Mouse (Mus musculus) urinary bladder, adult 2 months (tissue): ENCODE measurements around the gene Srsf7. TPM values are rescaled to one million over a fixed set of nuclear protein-coding genes. Genes with fewer than 3 reads are reported as not detected.
"Not testable (repeated sequence)": the region's sequence is repeated elsewhere in the genome, so short reads cannot be mapped to it uniquely, and the experiment has no call there.

ENCODE experiments used
- DNase-seq: peaks from one replicate; pipeline ENCODE4 v3.0.0; 2022; ENCODE audit warnings: low spot score
- polyA plus RNA-seq: library from polyadenylated mRNA; depleted of rRNA; stranded (reverse); fragments of >200 nt; gene quantifications from 2 replicates; pipeline ENCODE4 v1.2.3, GENCODE M21; 2012

The Srsf7 gene
- polyA plus RNA-seq, 1 experiment: 176 TPM

DNA sequence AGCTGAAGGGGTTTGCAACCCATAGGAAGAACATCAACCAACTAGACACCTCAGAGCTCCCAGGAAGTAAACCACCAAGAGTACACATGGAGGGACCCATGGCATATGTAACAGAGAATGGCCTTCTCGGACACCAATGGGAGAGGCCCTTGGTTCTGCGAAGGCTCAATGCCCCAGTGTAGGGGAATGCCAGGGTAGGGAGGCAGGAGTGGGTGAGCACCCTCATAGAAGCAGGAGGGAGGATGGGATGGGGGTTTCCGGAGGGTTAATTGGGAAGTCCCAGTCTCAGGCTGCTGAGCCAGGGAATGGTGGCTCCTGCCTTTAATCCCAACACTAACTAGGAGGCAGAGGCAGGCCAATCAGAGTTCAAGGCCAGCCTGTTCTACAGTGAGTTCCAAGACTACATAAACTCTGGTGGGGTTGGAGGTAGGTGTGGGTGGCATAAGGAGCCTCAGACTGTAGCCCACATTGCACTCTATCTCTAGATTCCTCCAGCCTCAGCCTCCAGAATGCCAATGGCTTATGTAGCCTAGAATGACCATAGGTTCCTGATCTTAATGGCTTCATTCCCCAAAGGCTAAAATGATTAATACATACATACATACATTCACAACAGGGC lies 7.8 kb downstream of the Srsf7 start:
- DNase-seq: no peak

DNA sequence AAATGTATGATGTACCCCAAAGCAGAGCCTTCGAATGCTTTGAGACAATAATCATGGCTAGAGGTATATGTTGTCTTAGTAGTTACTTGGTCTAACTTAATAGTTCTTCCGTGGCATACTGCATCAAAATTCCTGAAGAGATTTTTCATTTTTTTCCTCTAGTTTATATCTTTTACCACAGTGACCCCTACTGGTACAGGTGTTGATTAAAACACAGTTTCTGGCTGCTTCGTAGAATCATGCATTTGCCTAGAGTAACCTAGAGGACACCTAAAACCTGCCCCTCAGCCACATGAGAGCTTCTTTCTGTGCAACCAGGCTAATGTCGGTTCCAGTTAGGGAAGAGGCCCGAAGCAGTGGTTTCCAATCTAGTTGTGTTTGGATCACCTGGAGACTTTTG lies 14.0 kb downstream of the Srsf7 start:
- no peak for DNase-seq

DNA sequence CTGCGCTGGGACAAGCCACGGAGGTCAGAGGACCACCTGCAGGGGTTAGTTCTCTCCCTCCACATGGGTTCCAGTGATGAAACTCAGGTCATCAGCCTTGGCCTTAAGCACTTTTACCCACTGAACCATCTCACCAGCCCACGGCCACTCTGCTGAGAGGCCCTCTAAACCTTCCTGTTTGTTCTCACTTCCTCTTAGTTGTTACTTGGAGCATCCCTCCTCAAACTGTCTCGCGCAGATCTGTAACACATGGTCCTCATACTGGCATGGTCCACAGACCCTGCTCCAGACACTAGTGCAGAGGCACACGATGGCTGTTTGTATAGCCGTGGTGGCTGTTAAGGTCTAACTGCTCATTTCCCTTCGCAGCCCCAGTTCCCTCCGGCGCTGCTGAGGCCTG lies 23.5 kb downstream of the Srsf7 start:
- DNase-seq: no peak

DNA sequence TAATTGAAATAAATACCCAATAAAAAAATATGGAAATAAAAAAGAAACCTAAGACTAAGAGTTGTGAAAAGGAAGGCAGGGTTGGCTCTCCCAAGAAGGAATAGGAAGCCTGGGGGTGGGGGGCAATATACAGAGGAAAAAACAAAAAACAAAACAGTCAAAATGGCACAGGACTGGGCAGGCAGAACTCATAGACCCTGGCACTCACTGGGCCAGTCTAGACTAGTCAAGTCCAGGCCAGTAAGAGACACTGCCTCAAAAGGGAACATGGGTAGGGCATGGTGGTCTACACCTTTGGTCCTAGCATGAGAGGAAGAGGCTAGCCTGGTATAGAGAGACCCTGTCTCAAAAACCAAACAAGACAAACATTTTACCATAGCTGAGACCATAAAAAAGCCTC lies 26.6 kb downstream of the Srsf7 start:
- no peak for DNase-seq

DNA sequence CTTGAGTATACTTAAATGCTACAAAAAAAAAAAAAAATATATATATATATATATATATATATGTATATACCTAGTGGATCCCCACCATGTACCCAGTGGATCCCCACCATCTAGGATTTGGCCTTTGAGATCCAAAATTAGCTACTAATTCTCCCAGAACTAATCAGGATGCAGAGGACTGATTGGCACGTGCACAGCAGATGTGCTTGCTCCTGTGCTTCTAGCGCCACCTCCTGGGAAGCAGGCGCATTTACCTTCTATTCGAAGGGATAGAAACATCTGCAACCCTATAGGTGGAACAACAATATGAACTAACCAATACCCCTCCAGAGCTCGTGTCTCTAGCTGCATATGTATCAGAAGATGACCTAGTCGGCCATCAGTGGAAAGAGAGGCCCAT lies 27.1 kb downstream of the Srsf7 start:
- no peak for DNase-seq

DNA sequence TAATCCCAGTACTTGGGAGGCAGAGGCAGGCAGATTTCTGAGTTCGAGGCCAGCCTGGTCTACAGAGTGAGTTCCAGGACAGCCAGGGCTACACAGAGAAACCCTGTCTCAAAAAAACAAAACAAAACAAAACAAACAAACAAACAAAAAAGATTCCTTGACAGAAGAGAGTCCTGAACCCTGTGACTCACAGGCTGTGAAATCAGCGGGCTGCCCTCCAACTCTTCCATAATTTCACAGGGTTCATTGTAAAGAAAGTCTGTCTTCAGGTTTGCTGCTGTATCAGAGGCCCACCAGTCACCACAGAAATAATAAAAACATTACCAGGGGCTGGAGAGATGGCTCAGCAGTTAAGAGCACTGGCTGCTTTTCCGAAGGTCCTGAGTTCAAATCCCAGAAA lies 28.3 kb downstream of the Srsf7 start:
- DNase-seq: not testable (repeated sequence)

DNA sequence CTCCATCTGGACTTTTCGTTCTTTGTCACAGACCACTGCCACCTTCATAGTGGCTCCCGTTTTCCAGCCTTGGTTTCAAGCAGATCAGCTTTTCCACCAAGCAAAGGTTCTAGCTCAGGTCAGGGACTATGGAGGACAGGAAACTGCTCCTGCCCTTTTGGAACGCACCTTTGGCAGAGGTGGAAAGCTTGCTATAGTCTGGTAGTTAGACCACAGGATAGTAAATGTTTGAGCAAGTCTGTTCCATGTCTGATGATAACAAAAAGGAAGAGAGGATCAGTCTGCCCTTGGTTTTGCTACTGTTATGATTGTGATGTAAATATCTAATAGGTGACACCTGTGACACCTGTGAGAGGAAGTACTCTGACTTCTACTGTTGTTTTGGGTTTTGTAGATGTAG lies 31.1 kb downstream of the Srsf7 start:
- no peak for DNase-seq

DNA sequence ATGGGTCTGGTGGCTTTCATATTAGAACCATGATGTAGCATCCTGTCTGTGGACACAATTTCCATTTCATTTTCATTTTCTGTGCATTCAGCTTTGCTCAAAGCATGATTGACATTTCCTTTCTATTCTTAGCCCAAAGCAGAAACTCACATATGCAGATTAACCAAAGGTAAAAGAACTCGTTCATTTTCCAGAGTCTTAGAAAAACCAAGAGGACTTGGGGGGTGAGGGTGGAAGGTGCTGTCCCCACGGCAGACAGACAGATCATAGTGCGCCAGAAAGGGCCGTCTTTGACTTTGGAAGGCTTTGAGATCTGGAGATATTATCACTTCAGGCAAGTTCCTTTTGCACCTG lies 31.7 kb downstream of the Srsf7 start:
- DNase-seq: no peak

DNA sequence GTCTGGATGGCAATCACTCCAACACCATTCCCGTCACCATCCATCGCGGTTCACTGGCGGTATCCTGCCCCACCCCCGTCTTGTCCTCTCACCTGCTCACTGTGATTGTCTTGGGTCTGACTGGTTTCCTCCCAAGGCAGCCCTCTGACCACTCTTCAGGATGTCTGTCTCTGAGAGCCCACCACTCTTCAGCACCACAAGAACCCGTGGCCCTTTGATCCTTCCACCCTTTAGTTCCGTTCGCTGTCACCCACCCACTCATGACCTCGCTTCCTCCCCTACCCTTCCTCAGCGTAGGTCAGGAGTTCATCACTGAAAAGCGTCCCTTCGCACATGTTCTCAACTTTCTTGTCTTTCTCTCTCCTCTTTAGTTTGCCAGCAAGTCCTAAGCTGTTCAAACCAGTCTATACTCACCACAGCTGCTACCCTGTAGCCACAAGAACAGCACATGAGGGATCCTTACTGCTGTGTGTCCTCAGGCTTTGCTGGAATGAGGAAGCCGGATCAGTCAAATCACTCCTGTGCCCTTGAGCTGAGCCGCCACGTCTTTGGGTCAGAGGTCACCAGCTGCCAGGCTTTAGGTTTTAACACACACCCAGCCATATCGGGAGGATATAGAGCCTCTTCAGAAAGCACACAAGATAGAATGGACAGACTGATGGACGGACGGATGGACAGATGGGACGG lies 32.3 kb downstream of the Srsf7 start:
- no peak for DNase-seq

DNA sequence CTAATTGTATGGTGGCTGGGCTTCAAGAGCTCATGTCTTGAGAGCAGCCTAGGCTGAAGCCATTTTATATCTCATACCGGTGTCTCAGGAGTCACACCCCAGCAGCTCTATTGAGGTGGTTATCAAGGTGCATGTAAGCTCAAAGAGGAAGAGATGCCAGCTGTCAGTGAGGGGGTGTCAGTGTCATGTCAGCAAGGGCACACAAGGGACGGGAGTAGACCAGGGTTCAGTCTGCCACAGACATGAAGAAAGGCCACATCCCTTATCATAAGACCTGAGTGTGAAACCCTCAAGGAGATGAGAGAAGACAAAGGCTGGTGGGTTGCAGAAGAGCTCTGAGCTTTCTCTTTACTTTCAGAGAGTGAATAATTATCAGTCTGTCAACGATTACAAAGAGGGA lies 33.0 kb downstream of the Srsf7 start:
- DNase-seq: no peak

DNA sequence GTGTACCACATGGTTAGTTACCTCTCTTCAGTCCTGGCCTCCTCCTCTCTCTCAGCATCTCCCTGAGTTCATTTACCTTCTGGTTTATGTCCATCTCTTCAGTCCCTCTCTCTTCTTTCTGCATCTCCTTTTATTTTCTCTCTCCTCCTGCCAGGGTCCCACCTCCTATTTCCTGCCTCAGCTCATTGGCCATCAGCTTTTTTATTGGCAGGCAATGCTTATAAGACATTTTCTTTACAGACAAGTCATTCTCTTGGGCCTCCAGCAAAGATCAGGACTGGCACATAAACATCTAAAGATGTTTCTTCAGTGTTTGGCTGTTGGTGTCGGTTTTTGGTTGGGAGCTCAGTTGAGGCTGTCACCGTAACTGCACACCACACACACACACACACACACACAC lies 33.4 kb downstream of the Srsf7 start:
- DNase-seq: no peak

DNA sequence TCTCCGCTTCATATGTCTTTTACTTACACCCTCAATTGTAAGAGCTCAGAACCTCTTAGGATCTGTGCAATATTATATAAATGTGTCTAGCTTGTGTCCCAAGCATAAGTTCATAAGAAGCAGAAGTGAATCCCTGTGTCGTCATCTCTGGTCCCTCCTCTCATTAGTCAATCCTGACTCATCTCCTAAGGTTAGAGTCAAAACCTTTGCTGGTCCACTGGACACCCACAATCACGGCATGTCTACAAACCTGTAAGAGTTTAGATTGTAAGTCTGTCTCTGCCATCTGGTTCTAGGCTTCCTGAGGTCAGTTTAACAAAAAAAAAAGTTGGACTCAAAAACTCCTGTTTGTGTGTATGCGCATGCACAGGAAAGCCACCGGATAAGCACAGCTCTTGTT lies 34.3 kb downstream of the Srsf7 start:
- no peak for DNase-seq

DNA sequence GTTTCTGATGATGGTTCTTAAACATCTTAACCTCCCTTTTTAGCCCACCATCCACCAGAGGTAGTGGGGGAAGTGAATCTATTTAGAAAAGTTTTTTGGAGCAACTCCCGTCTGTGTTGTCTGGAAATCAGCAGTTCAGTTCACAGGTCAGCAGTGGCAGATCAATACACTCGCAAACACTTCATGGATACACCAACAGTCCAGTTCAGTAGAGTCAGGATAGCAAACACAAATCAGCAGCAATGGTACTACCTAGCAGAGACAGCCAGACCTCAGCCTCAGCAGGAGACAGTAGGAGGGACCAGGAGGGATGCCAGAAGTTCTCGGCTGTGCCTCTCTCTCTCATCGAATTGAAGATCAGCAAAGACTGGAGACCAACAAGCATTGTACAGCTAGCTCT lies 35.2 kb downstream of the Srsf7 start:
- DNase-seq: no peak

DNA sequence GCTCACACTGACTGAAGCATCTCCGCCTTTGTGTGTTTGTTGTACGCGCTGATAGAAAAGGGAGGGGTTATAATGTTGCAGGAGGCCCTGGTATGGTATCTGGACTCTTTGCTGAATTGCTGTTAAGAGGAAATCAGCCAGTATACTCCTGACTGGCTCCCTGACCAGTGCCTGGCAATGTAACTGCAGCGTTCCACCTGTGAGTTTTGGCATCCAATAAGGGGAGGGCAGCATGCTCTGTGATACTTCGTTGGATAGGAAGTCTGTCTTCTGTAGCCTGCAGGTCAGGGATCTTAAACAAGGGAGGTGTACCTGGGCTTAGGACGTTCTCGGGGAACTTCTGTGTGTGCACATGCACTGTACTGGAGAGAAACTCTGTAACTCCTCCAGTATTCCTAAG lies 36.2 kb downstream of the Srsf7 start:
- DNase-seq: no peak

DNA sequence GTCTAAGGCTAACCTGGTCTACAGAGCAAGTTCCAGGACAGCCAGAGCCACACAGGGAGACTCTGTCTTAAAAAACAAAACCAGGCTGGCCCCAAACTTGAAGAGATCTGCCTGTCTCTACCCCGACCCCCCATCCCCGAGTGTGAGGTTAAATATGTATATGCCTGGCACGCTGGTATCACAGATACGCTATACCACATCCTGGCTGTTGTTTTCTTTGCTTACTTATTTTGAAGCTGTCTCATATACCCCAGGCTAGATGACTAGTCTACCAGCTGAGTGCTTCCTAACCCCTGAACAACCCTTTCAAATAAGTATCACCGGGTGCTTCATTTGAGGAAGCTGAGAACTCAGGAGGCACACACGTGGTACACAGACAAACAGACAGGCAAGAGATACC lies 37.3 kb downstream of the Srsf7 start:
- no peak for DNase-seq

DNA sequence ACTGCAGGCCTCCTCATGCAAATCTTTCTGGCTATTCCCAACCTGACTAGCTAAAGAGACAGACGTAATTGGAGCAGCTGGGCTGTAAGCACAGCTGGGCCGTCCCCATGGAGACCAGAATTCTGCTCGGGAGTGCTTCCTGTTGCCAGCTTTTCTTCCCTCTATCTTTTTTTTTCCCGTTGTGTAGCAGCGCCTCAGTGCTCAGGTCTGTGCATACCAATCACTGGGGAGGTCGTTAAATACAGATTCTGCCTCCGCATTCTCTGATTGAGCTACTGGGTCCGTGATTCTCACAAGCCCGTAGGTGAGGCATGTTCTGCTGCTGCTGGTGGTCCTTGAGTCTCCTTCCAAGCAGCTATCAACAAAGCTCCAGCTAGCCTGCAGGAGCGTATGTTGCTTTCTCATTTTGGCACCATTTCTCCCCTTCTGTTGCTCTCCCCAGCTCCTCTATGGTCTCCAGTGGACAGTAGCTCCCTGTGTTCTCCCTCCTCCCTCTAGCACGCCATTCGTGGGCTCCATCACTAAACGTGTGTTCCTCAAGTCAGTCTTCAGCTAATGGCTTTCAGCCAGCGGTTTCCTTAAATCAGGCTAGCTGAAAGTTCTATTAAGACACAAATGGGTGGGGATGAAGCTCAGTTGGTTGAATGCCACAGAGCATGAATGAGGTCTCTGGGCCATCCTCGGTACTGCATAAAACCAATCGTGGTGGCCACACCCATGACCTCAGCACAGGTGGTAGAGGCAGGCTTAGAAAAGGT lies 38.5 kb downstream of the Srsf7 start:
- no peak for DNase-seq

DNA sequence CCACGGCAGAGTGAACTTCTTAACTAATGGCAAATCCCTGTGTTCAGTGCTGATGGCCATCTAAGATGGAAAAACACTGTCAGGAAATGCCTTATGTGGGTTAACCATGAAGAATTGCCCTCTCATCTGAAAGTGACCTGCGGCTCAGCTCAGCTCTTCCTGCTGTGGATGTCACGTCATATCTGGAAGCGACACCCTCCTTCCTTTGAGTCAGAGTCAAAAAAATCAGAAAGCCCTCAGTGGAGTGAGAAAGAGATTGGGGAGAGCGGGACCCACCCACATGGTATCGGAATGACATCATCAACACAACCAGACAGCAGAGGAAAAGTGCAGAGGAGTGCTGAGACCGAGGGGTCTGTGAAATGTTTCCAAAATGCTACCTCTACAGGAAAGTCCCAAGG lies 39.3 kb downstream of the Srsf7 start:
- DNase-seq: no peak

DNA sequence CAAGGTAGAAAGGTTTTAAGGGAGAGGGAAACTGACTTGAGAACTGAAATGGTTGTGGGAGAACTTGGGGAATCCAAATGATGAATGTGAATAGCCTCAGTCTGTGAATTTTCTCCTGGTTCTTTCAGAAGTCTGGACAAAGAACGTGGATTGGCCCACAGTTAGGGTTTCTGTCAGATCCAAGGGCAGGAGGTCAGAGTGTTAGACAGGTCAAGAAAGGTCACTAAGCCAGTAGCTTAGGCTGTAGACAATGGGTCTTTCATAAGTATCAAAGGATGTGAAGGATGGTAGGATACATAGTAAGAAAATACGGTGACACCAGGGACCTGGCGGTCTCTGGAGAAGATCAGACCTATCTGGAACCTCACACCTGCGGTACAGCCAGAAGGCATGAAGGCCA lies 39.7 kb downstream of the Srsf7 start:
- no peak for DNase-seq

DNA sequence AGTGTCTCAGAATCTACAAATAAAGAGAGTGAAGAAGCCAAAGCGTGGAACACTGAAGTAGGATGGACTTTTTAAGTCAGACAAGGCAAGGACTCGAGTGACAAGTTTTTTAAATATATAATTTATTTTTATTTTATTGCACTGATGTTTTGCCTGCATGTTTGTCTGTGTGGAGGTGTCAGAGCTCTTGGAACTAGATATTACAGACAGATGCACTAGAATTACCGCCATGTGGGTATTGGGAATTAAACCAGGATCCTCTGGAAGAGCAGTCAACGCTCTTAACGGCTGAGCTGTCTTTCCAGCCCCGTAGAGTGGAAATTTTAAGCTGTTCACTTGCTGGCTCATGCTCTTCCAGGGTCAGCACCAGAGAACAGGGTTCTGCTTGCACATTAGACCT lies 40.8 kb downstream of the Srsf7 start:
- no peak for DNase-seq

DNA sequence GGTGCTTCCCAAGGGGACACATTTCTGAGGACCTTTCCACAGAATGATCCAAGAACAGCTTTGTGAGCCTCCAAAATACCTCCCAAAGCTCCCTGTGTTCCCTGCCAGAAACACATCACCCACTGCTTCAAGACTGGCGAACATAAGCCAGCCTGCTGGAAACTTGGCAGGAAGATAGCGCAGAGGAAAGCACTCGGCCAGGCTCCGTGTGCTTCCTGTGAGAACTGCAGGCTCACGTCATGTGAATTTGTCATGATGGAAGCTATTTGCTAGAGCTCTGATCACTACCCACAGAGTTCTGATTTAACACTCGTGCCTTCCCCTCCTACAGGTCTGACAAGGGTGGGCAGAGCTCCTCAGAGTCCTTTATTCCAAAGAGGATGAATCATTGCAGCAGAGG lies 41.4 kb downstream of the Srsf7 start:
- no peak for DNase-seq

DNA sequence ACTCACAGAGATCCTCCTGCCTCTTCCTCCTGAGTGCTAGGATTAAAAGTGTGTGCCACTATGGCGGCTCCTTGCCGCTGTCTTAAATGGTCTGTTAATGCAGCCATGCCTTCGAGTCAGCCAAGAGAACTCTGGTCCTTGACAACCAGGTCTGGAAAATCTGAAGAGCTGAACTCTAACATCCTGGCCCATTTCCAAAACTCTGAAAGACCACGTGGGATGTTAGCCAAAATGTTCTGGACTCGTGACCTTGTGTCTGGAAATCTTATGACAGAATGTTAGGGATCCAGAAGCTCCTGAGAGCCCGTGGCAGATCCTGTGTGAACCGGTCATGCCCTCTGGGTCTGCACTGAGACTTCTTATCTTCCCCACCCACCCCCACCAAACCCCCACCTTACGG lies 43.1 kb downstream of the Srsf7 start:
- DNase-seq: no peak

DNA sequence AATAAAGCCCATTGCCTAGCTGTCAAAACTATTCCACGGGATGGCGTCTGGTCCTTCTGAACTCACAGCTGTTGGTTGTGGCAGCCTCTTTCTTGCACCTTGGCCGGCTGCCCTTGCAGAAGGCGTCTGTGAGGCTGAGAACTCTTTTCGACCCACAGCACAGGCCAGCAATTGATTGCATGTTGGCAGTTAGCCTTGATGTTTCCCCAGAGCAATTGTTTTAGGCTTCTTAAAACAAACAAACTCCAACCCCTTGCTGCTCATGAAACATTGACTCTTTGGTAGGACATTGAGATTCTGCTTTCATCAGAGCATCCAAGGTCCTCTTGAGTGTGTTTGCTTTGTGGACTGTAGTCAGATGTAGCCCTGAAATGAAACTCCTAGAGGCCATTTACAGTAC lies 46.7 kb downstream of the Srsf7 start:
- no peak for DNase-seq

DNA sequence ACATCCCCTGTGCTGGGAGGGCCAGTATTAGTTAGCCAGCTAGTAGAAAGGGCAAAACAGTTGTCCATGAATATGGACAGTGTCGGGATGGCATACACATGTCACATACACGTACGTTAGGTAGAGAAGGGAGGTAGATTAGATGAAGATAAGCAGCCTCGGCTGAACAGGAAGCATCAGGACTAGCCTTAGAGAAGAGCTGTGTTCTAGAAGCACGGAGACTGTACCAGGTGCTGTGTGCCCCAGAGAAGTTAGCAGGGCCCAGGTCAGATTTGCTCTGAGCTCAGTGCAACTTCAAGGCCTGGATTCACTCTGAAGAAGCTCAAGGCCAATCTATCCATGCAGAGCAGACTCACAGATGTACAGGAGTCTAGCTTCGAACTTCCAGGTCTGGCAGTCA lies 49.6 kb downstream of the Srsf7 start:
- no peak for DNase-seq

DNA sequence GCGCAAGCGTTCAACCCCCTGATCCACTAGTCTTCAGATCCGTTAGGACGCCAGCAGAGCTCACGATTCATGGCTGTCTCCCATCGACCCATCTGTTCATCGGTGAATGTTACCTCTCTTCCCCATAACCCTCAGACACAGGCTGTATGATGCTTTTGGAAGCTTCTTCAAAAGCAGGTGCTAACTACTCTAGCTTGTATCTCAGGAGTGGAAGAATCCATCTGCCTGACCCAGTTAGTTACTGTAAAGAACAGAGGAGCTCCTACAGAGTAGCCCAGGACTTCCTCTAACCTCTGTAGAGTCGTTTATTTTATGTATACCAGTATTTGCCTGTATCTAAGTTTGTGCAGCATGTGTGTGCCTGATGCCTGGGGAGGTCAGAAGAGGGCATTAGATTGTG lies 50.2 kb downstream of the Srsf7 start:
- DNase-seq: no peak
